Mouse (Mus musculus) liver, embryonic 12.5 days (tissue): Measurements from ENCODE around the gene Snapin. TPM values are rescaled to one million over a fixed set of nuclear protein-coding genes. Genes with fewer than 3 reads are reported as not detected.

ENCODE experiments used
- ATAC-seq: fragments of 200-750 bp; cut with Nextera tagmentation; 2 replicates; pipeline ENCODE4 v1.8.0; 2017; ENCODE audit warnings: moderate number of reproducible peaks, mild to moderate bottlenecking, moderate library complexity
- H3K27ac ChIP-seq: fragments of 300-500 bp; sonication (generic); 2 replicates; pipeline ENCODE4 v1.5.1; 2016; ENCODE audit warnings: mild to moderate bottlenecking
- H3K27me3 ChIP-seq: fragments of 300-500 bp; sonication (generic); replicated peaks from 2 replicates; pipeline ENCODE4 v1.6.1; 2016; ENCODE audit warnings: mild to moderate bottlenecking, moderate library complexity
- H3K36me3 ChIP-seq: fragments of 300-500 bp; sonication (generic); 2 replicates; pipeline ENCODE4 v1.6.1; 2016; ENCODE audit warnings: mild to moderate bottlenecking, moderate library complexity
- H3K4me1 ChIP-seq: fragments of 300-500 bp; sonication (generic); 2 replicates; pipeline ENCODE4 v1.6.1; 2016
- H3K4me2 ChIP-seq: fragments of 300-500 bp; sonication (generic); 2 replicates; pipeline ENCODE4 v1.6.1; 2016; ENCODE audit warnings: mild to moderate bottlenecking, moderate library complexity
- H3K4me3 ChIP-seq: fragments of 300-500 bp; sonication (generic); 2 replicates; pipeline ENCODE4 v1.5.1; 2016; ENCODE audit warnings: mild to moderate bottlenecking, moderate library complexity
- H3K9ac ChIP-seq: fragments of 300-500 bp; sonication (generic); 2 replicates; pipeline ENCODE4 v1.6.1; 2016; ENCODE audit warnings: mild to moderate bottlenecking, moderate library complexity
- H3K9me3 ChIP-seq: fragments of 300-500 bp; sonication (generic); replicated peaks from 2 replicates; pipeline ENCODE4 v1.6.1; 2016; ENCODE audit warnings: mild to moderate bottlenecking, moderate library complexity
- WGBS: fragments of 180-500 bp; shearing (Covaris S2); methylation state at CpG from one replicate; pipeline ENCODE4 v1.1.7; 2016; ENCODE audit not compliant: insufficient replicate concordance; 5-methylcytosine and 5-hydroxymethylcytosine counted together
- polyA plus RNA-seq: library from polyadenylated mRNA; unstranded; fragments of >200 nt; fragmentation: Nextera tagmentation; extraction: Ambion mirVana; gene quantifications from 2 replicates; pipeline ENCODE4 v1.2.1, GENCODE M21; 2016

Gene Snapin
- polyA plus RNA-seq, 1 experiment from 2014 or later: 24.2 TPM

DNA sequence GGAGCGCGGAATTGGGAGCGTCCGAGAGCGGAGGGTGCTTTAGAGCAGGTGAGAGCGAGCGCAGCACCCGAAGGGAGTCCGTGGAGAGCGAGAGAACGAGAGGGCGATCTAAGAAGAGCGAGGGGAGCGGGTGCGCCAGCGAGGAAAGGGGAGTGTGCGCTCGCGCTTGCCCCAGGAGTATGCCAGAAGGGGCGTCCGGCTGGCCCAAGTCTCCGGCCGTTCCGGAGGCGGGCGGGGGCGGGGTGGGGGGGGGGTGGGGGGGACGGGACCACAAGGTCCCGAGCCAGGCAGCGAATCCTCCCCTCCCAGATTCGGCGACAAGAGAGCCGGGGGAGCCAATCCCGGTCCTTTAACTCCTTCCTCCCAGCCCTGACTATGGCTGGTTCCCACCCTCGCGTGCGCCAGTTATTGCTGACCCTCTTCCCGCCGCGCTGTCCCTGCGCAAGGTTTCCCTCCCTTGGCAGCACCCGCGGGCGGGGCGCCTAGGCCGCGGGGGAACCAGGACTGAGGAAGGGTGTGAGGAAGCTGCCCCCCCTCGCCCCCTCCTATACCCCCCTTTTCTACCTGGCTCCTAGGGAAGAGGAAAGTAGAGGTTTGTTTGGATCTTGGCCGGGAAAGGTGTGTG is 25.0 kb downstream of the Snapin start, which contains the start of gene Npr1:
TSS of gene Npr1 (minus strand) at position 181 of the 625 bp plus-strand sequence.
- H3K9me3 ChIP-seq: no peaks in the 10 kb centered on the region; the same call in 1 of the 2 replicates
- H3K4me1 ChIP-seq: peaks cover 17% of the 10 kb centered on the region
- H3K27ac ChIP-seq: no peak within 1 kb of the TSS
- under 1% methylated on average over 34 of the region's 49 CpGs for WGBS
- peak; percentile 42 for ATAC-seq
- H3K4me2 ChIP-seq: peak within 1 kb of the TSS; percentile 72
- no peaks in the 10 kb centered on the region for H3K36me3 ChIP-seq
- peak within 1 kb of the TSS; percentile 41 for H3K9ac ChIP-seq
- peak within 1 kb of the TSS; percentile 48 for H3K4me3 ChIP-seq
- H3K27me3 ChIP-seq: peaks cover 81% of the 10 kb centered on the region

GRCm38 (mm10) chr3:90465081-90465685 is 25.6 kb downstream of the Snapin start:
- Histone ChIP-seq H3K9me3 (no peaks in the 10 kb centered on the region; the same call in 1 of the 2 replicates), H3K36me3 (no peaks in the 10 kb centered on the region), H3K27me3 (peaks cover 88% of the 10 kb centered on the region), H3K4me3 (peak overlapping the region; percentile 48), H3K4me2 (peak overlapping the region; percentile 72), H3K9ac (peak overlapping the region; percentile 41), H3K4me1 (peaks cover 17% of the 10 kb centered on the region), H3K27ac (no peak overlapping the region)
- no peak for ATAC-seq
- WGBS: 3% methylated on average over 74 of the region's 75 CpGs

GRCm38 (mm10) chr3:90464552-90465080 is 26.2 kb downstream of the Snapin start:
- Histone ChIP-seq H3K4me2 (peak overlapping the region; percentile 72), H3K4me3 (peak overlapping the region; percentile 48), H3K27ac (no peak overlapping the region), H3K4me1 (peaks cover 17% of the 10 kb centered on the region), H3K27me3 (peaks cover 92% of the 10 kb centered on the region), H3K36me3 (no peaks in the 10 kb centered on the region), H3K9ac (peak overlapping the region; percentile 41; the same call in 1 of the 2 replicates), H3K9me3 (no peaks in the 10 kb centered on the region; the same call in 1 of the 2 replicates)
- peak; percentile 21; the same call in 1 of the 2 replicates for ATAC-seq
- WGBS: 16% methylated on average over 37 of the region's 37 CpGs

- Histone ChIP-seq H3K27ac (no peak overlapping the region), H3K4me2 (peak overlapping the region; percentile 14; the same call in 1 of the 2 replicates), H3K9me3 (no peaks in the 10 kb centered on the region; the same call in 1 of the 2 replicates), H3K9ac (no peak overlapping the region), H3K36me3 (no peaks in the 10 kb centered on the region), H3K4me1 (peaks cover 17% of the 10 kb centered on the region), H3K4me3 (no peak overlapping the region), H3K27me3 (peaks cover 89% of the 10 kb centered on the region)
- ATAC-seq: no peak
- WGBS: 32% methylated on average over 6 of the region's 7 CpGs
Observed at GRCm38 (mm10) chr3:90462579-90462978, 28.3 kb downstream of the Snapin start.

GRCm38 (mm10) chr3:90461935-90462334 is 28.9 kb downstream of the Snapin start:
- WGBS: 70% methylated on average over 3 of the region's 3 CpGs
- H3K4me3 ChIP-seq: no peak overlapping the region
- peaks cover 87% of the 10 kb centered on the region for H3K27me3 ChIP-seq
- no peaks in the 10 kb centered on the region for H3K36me3 ChIP-seq
- peaks cover 17% of the 10 kb centered on the region for H3K4me1 ChIP-seq
- ATAC-seq: no peak
- no peak overlapping the region for H3K27ac ChIP-seq
- no peak overlapping the region for H3K4me2 ChIP-seq
- no peaks in the 10 kb centered on the region for H3K9me3 ChIP-seq
- H3K9ac ChIP-seq: no peak overlapping the region

GRCm38 (mm10) chr3:90460315-90460714 is 30.5 kb downstream of the Snapin start:
- Histone ChIP-seq H3K9me3 (no peaks in the 10 kb centered on the region), H3K9ac (no peak overlapping the region), H3K36me3 (no peaks in the 10 kb centered on the region), H3K4me2 (no peak overlapping the region), H3K4me3 (no peak overlapping the region), H3K27ac (no peak overlapping the region), H3K27me3 (peaks cover 82% of the 10 kb centered on the region), H3K4me1 (peaks cover 6% of the 10 kb centered on the region)
- 58% methylated on average over 5 of the region's 5 CpGs for WGBS
- ATAC-seq: no peak

DNA sequence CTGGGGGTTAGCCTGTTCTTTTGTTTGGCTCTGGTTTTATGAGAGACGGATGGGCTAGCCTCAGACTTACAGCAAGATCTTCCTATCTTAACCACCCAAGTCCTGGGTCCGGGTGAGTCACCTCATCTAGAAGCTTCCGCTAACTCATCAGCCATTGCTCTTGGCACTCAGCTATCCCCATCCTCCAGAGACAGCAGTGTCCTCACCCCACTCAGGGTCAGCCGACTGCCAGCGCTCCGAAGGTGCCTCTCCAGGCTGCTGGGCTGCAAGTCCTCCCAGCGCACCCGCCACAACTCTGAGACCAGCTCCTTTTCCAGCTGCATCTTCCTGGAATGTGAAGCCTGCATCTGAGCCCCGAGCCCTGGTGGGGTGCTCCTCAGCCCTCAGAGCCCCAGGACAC is 31.1 kb downstream of the Snapin start:
- Histone ChIP-seq H3K9me3 (no peaks in the 10 kb centered on the region), H3K4me2 (no peak overlapping the region), H3K4me3 (no peak overlapping the region), H3K4me1 (0 out of 2 replicates have a peak, but pooled peaks cover under 1% of the 10 kb centered on the region), H3K36me3 (no peaks in the 10 kb centered on the region), H3K27ac (no peak overlapping the region), H3K9ac (no peak overlapping the region), H3K27me3 (peaks cover 76% of the 10 kb centered on the region)
- ATAC-seq: no peak
- 71% methylated on average over 9 of the region's 9 CpGs for WGBS

DNA sequence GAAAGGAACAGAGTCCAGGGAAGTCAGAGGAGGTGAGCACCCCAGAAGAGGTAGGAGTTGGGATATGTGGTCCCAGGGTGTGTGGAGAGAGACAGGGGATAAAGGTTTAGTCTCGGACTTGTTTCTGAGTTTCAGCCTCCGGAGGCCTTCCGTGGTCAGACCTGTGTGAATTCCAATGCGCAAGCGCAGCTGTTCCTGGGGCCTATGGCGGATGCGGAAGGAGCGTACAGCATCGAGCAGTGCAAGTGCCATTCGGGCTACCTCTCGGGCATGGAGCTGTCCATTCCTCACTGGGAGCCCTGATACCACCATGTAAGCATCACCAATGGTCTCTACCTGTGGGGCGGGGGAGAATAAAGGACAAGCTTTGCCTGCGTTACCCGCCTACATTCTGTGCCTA is 35.9 kb downstream of the Snapin start:
- no peak for ATAC-seq

DNA sequence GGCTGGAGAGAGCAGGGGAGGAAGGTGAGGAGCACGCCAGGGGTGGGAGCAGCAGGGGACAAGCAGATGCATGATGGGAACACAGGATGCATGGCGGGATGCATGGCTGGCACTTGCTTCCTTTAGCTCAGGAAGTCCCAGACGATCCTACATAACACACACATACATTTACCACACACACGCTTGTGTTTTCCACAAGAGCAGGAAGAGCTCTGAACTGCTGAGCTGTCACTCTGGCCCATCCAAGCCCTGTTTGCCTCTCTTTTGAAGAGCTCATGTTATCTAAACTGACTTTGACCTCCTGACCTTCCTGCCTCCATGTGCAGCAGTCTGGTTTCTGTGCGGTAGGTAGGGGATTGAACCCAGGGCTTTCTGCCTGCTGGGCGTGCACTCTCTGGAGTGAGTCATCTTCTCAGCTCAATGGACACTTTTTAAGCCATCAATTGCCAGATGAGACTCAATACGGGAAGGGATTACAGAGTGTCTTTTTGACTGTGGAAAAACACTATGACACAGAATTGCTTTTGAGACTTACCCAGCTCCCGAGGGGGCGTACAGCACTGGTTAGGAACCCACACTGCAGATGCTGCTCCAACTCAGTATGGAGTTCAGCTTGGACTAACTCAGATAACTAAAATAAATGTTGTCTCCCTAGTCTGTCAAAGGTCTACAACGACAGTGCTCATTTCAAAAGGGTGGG is 39.3 kb downstream of the Snapin start:
- H3K4me2 ChIP-seq: peak overlapping the region; percentile 56
- H3K36me3 ChIP-seq: no peaks in the 10 kb centered on the region
- no peak overlapping the region for H3K9ac ChIP-seq
- 39% methylated on average over 10 of the region's 10 CpGs for WGBS
- H3K4me1 ChIP-seq: peaks cover 22% of the 10 kb centered on the region
- H3K27me3 ChIP-seq: peaks cover 12% of the 10 kb centered on the region; the same call in 1 of the 2 replicates
- H3K27ac ChIP-seq: 0 out of 2 replicates have a peak overlapping the region, but pooled peaks have one; percentile 12
- no peaks in the 10 kb centered on the region for H3K9me3 ChIP-seq
- peak; percentile 63 for ATAC-seq
- H3K4me3 ChIP-seq: peak overlapping the region; percentile 31

More for the DNA sequence above, 35.9 kb downstream of the Snapin start:
- H3K9ac ChIP-seq: no peak overlapping the region
- no peak overlapping the region for H3K4me2 ChIP-seq
- H3K36me3 ChIP-seq: no peaks in the 10 kb centered on the region
- H3K4me3 ChIP-seq: no peak overlapping the region
- no peaks in the 10 kb centered on the region for H3K9me3 ChIP-seq
- 78% methylated on average over 14 of the region's 14 CpGs for WGBS
- H3K4me1 ChIP-seq: peaks cover 15% of the 10 kb centered on the region
- H3K27ac ChIP-seq: no peak overlapping the region
- peaks cover 33% of the 10 kb centered on the region for H3K27me3 ChIP-seq

DNA sequence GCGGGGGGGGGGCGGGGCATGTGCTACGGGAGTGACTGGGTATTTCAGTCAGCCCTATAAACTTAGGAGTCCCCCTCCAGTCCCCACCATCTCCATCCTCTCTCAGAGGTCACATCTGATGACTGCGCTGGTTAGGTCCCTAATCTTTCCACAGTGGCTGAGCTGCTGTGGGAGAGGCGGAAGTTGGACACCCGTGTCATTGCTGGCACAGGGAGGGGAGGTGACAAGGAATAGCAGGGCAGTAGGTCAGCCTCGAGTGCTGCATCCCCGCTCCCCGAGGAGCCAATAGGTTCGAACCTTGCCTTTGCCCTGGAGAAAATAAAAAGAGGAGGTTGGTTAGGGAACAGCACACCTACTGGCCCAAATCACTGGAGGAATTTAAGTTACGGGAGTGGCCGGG is 40.0 kb downstream of the Snapin start:
- Histone ChIP-seq H3K4me3 (peak overlapping the region; percentile 31), H3K27ac (0 out of 2 replicates have a peak overlapping the region, but pooled peaks have one; percentile 12), H3K27me3 (peaks cover 7% of the 10 kb centered on the region; the same call in 1 of the 2 replicates), H3K9ac (no peak overlapping the region), H3K4me1 (peaks cover 29% of the 10 kb centered on the region), H3K36me3 (no peaks in the 10 kb centered on the region), H3K4me2 (peak overlapping the region; percentile 56), H3K9me3 (no peaks in the 10 kb centered on the region)
- WGBS: 22% methylated on average over 10 of the region's 12 CpGs
- no peak for ATAC-seq

DNA sequence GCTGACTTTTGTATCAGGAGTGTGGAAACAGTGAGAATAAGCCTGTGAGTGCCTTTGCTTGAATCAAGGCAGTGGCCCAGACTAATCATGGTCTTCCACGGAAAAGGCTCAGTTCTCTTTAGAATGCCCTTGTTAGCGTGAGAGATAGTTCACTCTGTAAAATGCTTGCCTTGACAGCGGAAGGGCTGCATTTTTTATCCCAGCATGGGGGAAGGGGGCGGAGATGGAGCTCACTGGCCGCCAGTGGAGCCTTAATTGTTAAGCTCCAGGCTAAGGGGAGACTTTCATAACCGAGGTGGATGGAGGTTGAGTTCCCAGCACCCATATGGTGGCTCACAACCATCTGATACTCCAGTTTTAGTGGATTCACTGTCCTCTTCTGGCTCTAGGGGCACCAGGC is 42.2 kb downstream of the Snapin start:
- Histone ChIP-seq H3K4me2 (no peak overlapping the region), H3K9me3 (no peaks in the 10 kb centered on the region), H3K9ac (no peak overlapping the region), H3K4me3 (no peak overlapping the region), H3K27ac (no peak overlapping the region), H3K36me3 (no peaks in the 10 kb centered on the region), H3K27me3 (0 out of 2 replicates have a peak, but pooled peaks cover 4% of the 10 kb centered on the region), H3K4me1 (peaks cover 33% of the 10 kb centered on the region)
- WGBS: 57% methylated on average over 6 of the region's 6 CpGs
- ATAC-seq: no peak
